Mouse (Mus musculus) embryonic facial prominence, embryonic 14.5 days (tissue): ENCODE results near the gene Galnt7. TPM values are rescaled to one million over a fixed set of nuclear protein-coding genes. Genes with fewer than 3 reads are reported as not detected.

Experiments used
- ATAC-seq: fragments of 200-750 bp; cut with Nextera tagmentation; 2 replicates; pipeline ENCODE4 v1.8.0; 2017; ENCODE audit warnings: low read depth, moderate number of reproducible peaks, moderate TSS enrichment
- DNase-seq: peaks from one replicate; pipeline ENCODE4 v3.0.0-alpha.2; 2015; ENCODE audit warnings: low spot score
- H3K27ac ChIP-seq: fragments of 300-500 bp; sonication (generic); replicated peaks from 2 replicates; pipeline ENCODE4 v1.5.1; 2014; ENCODE audit warnings: low read depth, mild to moderate bottlenecking, low read length, moderate library complexity
- H3K27me3 ChIP-seq: fragments of 300-500 bp; sonication (generic); replicated peaks from 2 replicates; pipeline ENCODE4 v1.6.1; 2014; ENCODE audit warnings: low read length; ENCODE audit not compliant: control insufficient read depth, insufficient read depth
- H3K36me3 ChIP-seq: fragments of 300-500 bp; sonication (generic); 2 replicates; pipeline ENCODE4 v1.6.1; 2014; ENCODE audit warnings: low read length, mixed read lengths; ENCODE audit not compliant: control insufficient read depth, insufficient read depth
- H3K4me1 ChIP-seq: fragments of 300-500 bp; sonication (generic); 2 replicates; pipeline ENCODE4 v1.6.1; 2014; ENCODE audit warnings: antibody characterized with exemption, low read length; ENCODE audit not compliant: control insufficient read depth, insufficient read depth
- H3K4me2 ChIP-seq: fragments of 300-500 bp; sonication (generic); 2 replicates; pipeline ENCODE4 v1.6.1; 2014; ENCODE audit warnings: low read depth, mild to moderate bottlenecking, low read length, moderate library complexity, mixed read lengths
- H3K4me3 ChIP-seq: fragments of 300-500 bp; sonication (generic); 2 replicates; pipeline ENCODE4 v1.5.1; 2014; ENCODE audit warnings: low read depth, mild to moderate bottlenecking, low read length
- H3K9ac ChIP-seq: fragments of 300-500 bp; sonication (generic); 2 replicates; pipeline ENCODE4 v1.6.1; 2014; ENCODE audit warnings: low read depth, mild to moderate bottlenecking, low read length, moderate library complexity, mixed read lengths
- H3K9me3 ChIP-seq: fragments of 300-500 bp; sonication (generic); 2 replicates; pipeline ENCODE4 v1.6.1; 2016; ENCODE audit warnings: low read length; ENCODE audit not compliant: control insufficient read depth
- WGBS: fragments of 180-500 bp; shearing (Covaris S2); extraction: QIAGEN DNeasy Blood & Tissue Kit; methylation state at CpG from one replicate; pipeline ENCODE4 v1.1.7; 2014; 5-methylcytosine and 5-hydroxymethylcytosine counted together
- polyA plus RNA-seq: library from polyadenylated mRNA; unstranded; fragments of >200 nt; fragmentation: Nextera tagmentation; extraction: Ambion mirVana; gene quantifications from 2 replicates; pipeline ENCODE4 v1.2.1, GENCODE M21; 2014

Gene Galnt7
- polyA plus RNA-seq, 1 experiment from 2014 or later: 14.1 TPM

DNA sequence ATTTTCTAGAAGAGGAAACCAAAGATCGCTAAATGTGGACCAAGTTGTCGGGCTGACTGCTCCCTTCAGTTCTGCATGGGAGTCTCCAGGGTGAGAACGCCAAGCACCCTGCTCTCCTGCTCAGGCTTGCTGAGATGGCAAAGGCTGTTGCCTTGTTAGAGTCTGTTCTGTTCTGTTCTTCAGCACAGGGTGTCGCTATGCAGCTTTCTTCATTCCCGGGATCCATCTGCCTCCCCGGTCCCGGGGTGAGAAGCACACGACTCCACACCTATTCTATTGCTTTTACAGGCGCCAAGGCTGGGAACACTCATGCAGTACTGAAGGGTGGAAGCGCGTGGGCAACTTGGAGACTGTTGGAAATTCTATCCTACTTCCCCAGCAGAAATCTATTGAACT lies 83.4 kb downstream of the Galnt7 start:
- Histone ChIP-seq H3K36me3 (no peaks in the 10 kb centered on the region), H3K4me3 (no peak overlapping the region), H3K27me3 (no peaks in the 10 kb centered on the region), H3K27ac (peak overlapping the region; percentile 39; the same call in 1 of the 2 replicates), H3K4me2 (0 out of 2 replicates have a peak overlapping the region, but pooled peaks have one; percentile 11), H3K4me1 (peaks cover 15% of the 10 kb centered on the region), H3K9me3 (no peaks in the 10 kb centered on the region), H3K9ac (no peak overlapping the region)
- DNase-seq (peak; percentile 57), ATAC-seq (peak; percentile 75)
- 55% methylated on average over 11 of the region's 11 CpGs for WGBS

DNA sequence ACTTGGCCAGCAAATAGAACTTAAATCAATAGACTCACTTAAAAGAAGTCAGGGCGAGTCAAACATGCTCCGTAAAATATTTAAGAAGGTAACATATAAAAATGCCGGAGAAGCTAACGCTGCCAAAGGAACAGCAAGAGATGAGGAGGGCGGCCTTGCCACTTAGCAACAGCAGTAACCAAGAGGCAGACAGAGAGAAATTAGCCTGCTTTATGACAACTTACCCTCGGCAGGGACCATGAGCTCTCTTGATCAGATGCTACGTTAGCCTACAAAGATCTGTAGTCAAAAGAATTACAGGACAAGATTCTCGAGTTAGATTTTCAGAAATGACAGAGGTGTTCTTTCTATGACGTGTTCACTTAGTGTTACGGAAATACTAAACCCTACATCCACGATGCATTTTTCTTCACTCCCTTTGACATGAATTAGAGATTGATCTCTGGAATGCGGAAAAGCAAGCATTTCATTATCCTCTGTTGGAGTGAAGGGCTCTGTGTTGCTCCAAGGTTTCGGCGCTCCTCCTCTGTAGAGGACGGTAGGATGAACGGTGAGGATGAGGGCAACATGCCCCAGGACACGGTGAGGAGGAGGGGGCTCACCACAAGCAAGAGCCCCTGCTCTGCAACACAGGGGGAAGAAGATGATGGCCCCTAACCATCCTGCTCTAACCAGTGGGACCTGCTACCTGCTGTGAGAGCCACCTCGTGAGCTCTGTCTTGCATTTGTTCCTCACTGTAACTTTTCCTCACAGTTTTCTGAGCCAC lies 84.0 kb downstream of the Galnt7 start:
- H3K9ac ChIP-seq: no peak overlapping the region
- ATAC-seq: no peak
- peak overlapping the region; percentile 11; the same call in 1 of the 2 replicates for H3K4me2 ChIP-seq
- no peak overlapping the region for H3K27ac ChIP-seq
- H3K27me3 ChIP-seq: no peaks in the 10 kb centered on the region
- H3K4me3 ChIP-seq: no peak overlapping the region
- H3K4me1 ChIP-seq: peaks cover 15% of the 10 kb centered on the region
- H3K36me3 ChIP-seq: no peaks in the 10 kb centered on the region
- WGBS: 62% methylated on average over 18 of the region's 18 CpGs
- H3K9me3 ChIP-seq: no peaks in the 10 kb centered on the region
- DNase-seq: no peak

GRCm38 (mm10) chr8:57567998-57568397 lies 84.8 kb downstream of the Galnt7 start:
- Histone ChIP-seq H3K9ac (no peak overlapping the region), H3K4me2 (no peak overlapping the region), H3K27me3 (no peaks in the 10 kb centered on the region), H3K27ac (no peak overlapping the region), H3K9me3 (no peaks in the 10 kb centered on the region), H3K4me3 (no peak overlapping the region), H3K36me3 (no peaks in the 10 kb centered on the region), H3K4me1 (peaks cover 15% of the 10 kb centered on the region)
- WGBS: 94% methylated on average over 7 of the region's 7 CpGs
- DNase-seq: no peak
- no peak for ATAC-seq

- Histone ChIP-seq H3K27ac (no peak overlapping the region), H3K9me3 (no peaks in the 10 kb centered on the region), H3K27me3 (no peaks in the 10 kb centered on the region), H3K4me1 (peaks cover 15% of the 10 kb centered on the region), H3K4me2 (no peak overlapping the region), H3K4me3 (no peak overlapping the region), H3K9ac (no peak overlapping the region), H3K36me3 (no peaks in the 10 kb centered on the region)
- DNase-seq: no peak
- ATAC-seq: no peak
- WGBS: 73% methylated on average over 6 of the region's 6 CpGs
Observed at GRCm38 (mm10) chr8:57565039-57565438, 87.8 kb downstream of the Galnt7 start.

DNA sequence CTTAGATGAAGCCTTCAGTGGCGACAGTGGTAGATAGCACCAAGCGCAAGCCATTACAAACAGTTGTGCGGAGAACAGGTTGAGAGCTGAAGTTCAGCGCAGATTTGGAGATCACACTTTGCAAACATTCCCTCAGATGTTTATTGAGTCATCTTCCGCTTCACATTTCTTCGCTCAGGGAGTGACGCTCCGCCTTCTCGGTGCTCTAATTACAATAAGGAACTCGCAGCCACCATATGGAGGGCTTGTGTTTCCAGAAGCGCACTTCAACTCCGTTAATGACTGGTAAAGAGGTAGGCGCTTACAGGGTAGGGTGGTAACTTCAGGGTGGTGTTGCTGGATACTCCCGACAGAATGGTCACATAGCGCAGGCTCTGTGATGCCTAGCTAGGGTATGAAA lies 89.1 kb downstream of the Galnt7 start:
- Histone ChIP-seq H3K4me3 (no peak overlapping the region), H3K9me3 (no peaks in the 10 kb centered on the region), H3K36me3 (no peaks in the 10 kb centered on the region), H3K9ac (no peak overlapping the region), H3K27ac (no peak overlapping the region), H3K4me1 (peaks cover 3% of the 10 kb centered on the region; the same call in 1 of the 2 replicates), H3K27me3 (no peaks in the 10 kb centered on the region), H3K4me2 (no peak overlapping the region)
- no peak for ATAC-seq
- 86% methylated on average over 15 of the region's 15 CpGs for WGBS
- DNase-seq: no peak

DNA sequence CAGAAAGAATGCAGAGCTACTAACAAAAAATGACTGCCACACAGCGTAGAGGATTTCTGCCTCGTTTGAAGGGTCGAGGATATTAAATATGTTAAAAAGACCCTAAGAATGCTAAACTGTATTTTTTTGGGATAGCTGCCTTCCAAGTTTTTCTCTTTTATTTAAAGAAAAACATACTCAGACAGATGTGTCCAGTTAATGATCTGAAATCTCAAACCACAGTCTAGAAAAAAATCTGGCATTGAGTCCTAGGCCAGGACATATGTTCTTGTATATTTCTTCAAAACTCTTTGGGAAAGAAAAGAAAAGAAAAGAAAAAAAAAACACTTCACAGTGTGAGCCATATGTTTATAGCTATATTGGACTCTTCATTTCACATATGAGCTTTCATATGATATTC lies 90.1 kb downstream of the Galnt7 start:
- Histone ChIP-seq H3K4me3 (no peak overlapping the region), H3K27ac (peak overlapping the region; percentile 53), H3K4me1 (peaks cover 3% of the 10 kb centered on the region; the same call in 1 of the 2 replicates), H3K27me3 (no peaks in the 10 kb centered on the region), H3K9me3 (no peaks in the 10 kb centered on the region), H3K9ac (no peak overlapping the region), H3K4me2 (no peak overlapping the region), H3K36me3 (no peaks in the 10 kb centered on the region)
- WGBS: 42% methylated on average over 3 of the region's 3 CpGs
- DNase-seq (peak; percentile 82), ATAC-seq (peak; percentile 42)

DNA sequence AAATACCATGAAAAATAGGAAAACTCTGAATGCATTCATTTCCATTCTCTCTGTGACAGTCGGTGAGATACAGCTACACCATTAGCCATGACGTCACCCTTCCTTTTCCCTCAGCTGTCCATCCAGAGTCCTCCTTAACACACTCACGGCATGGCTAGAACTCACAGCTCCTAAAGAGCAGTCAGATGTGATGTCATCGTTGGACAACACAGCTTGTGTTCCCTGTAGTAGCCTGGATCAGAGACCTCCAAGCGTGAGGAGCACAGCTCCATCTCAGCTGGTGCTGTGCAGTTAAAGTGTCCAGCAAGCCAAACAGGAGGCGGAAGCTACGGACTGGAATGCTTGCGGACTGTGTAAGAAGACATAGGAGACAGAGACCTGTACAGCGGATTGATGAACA lies 91.9 kb downstream of the Galnt7 start:
- Histone ChIP-seq H3K27me3 (no peaks in the 10 kb centered on the region), H3K4me1 (peaks cover 3% of the 10 kb centered on the region; the same call in 1 of the 2 replicates), H3K27ac (no peak overlapping the region), H3K9ac (no peak overlapping the region), H3K36me3 (no peaks in the 10 kb centered on the region), H3K4me2 (no peak overlapping the region), H3K9me3 (no peaks in the 10 kb centered on the region), H3K4me3 (no peak overlapping the region)
- WGBS: 90% methylated on average over 9 of the region's 9 CpGs
- ATAC-seq (no peak), DNase-seq (no peak)

- H3K4me3 ChIP-seq: no peak overlapping the region
- no peak overlapping the region for H3K4me2 ChIP-seq
- DNase-seq (no peak), ATAC-seq (no peak)
- H3K36me3 ChIP-seq: no peaks in the 10 kb centered on the region
- H3K9ac ChIP-seq: no peak overlapping the region
- 83% methylated on average over 14 of the region's 14 CpGs for WGBS
- H3K27ac ChIP-seq: no peak overlapping the region
- H3K9me3 ChIP-seq: no peaks in the 10 kb centered on the region
- H3K4me1 ChIP-seq: no peaks in the 10 kb centered on the region
- no peaks in the 10 kb centered on the region for H3K27me3 ChIP-seq
Observed at GRCm38 (mm10) chr8:57552102-57553032, 100.5 kb downstream of the Galnt7 start.
